Comparison of ENCODE assay signal across 25 mouse cellular contexts in genomic region chr17:86514974-86515620, GRCm38 (mm10). TPM values are rescaled to one million over a fixed set of nuclear protein-coding genes. Genes with fewer than 3 reads are reported as not detected.
DNase-seq lines count a peak whose midpoint lies in the region; ATAC-seq and TF ChIP-seq lines count a peak whose summit lies in the region.
"Had no signal": no experiment of that assay in that cellular context is flagged by ENCODE, and none has a peak within 500 bp of the region (broad histone marks: within the 10 kb centered on the region; RNA-seq: fewer than 3 reads in every experiment).

No protein-coding gene starts in this region.

- no peak overlapping the region for H3K9ac ChIP-seq in heart, embryonic 12.5 days
- no peak overlapping the region for H3K9ac ChIP-seq in kidney, postnatal 0 days (ENCODE audit: low read depth, low read length)
- no peak overlapping the region for H3K9ac ChIP-seq in kidney, embryonic 16.5 days (replicated peaks; ENCODE audit: low read length)
- no peak overlapping the region for H3K9ac ChIP-seq in lung, embryonic 14.5 days
- no peak overlapping the region for H3K9ac ChIP-seq in hindbrain, embryonic 12.5 days
- H3K9ac ChIP-seq: limb, embryonic 15.5 days had no signal

- intact Hi-C loops in heart, postnatal 14 days (cut with DNase I): no loop called here

- no peaks in the 10 kb centered on the region for H3K9me3 ChIP-seq in heart, embryonic 12.5 days (replicated peaks)
- H3K9me3 ChIP-seq in kidney, postnatal 0 days (replicated peaks; ENCODE audit: low read length): no peaks in the 10 kb centered on the region
- no peaks in the 10 kb centered on the region for H3K9me3 ChIP-seq in kidney, embryonic 16.5 days (ENCODE audit: low read length)
- H3K9me3 ChIP-seq in lung, embryonic 14.5 days (ENCODE audit: low read depth, low read length): no peaks in the 10 kb centered on the region
- no peaks in the 10 kb centered on the region for H3K9me3 ChIP-seq in hindbrain, embryonic 12.5 days (replicated peaks)
- H3K9me3 ChIP-seq: limb, embryonic 15.5 days had no signal

- no peaks in the 10 kb centered on the region for H3K27me3 ChIP-seq in heart, embryonic 12.5 days (replicated peaks)
- H3K27me3 ChIP-seq in kidney, postnatal 0 days (ENCODE audit: insufficient read depth, low read length): no peaks in the 10 kb centered on the region
- no peaks in the 10 kb centered on the region for H3K27me3 ChIP-seq in kidney, embryonic 16.5 days (ENCODE audit: insufficient read depth, low read length)
- no peaks in the 10 kb centered on the region for H3K27me3 ChIP-seq in lung, embryonic 14.5 days (ENCODE audit: insufficient read depth, low read length)
- no peaks in the 10 kb centered on the region for H3K27me3 ChIP-seq in hindbrain, embryonic 12.5 days
- H3K27me3 ChIP-seq: CH12.LX; limb, embryonic 15.5 days had no signal

- 65% methylated on average over 13 of the region's 13 CpGs for WGBS in heart, embryonic 12.5 days
- 57% methylated on average over 13 of the region's 13 CpGs for WGBS in kidney, postnatal 0 days
- WGBS in kidney, embryonic 16.5 days: 60% methylated on average over 13 of the region's 13 CpGs
- WGBS in lung, embryonic 14.5 days: 40% methylated on average over 13 of the region's 13 CpGs
- WGBS in hindbrain, embryonic 12.5 days: 85% methylated on average over 13 of the region's 13 CpGs

- H3K36me3 ChIP-seq in heart, embryonic 12.5 days: no peaks in the 10 kb centered on the region; the same call in 1 of the 2 replicates
- H3K36me3 ChIP-seq in kidney, postnatal 0 days (ENCODE audit: insufficient read depth, low read length): no peaks in the 10 kb centered on the region
- H3K36me3 ChIP-seq in kidney, embryonic 16.5 days (ENCODE audit: insufficient read depth, low read length): no peaks in the 10 kb centered on the region
- no peaks in the 10 kb centered on the region for H3K36me3 ChIP-seq in lung, embryonic 14.5 days (ENCODE audit: insufficient read depth)
- no peaks in the 10 kb centered on the region for H3K36me3 ChIP-seq in hindbrain, embryonic 12.5 days
- H3K36me3 ChIP-seq: limb, embryonic 15.5 days had no signal

- H3K4me2 ChIP-seq in heart, embryonic 12.5 days: no peak overlapping the region
- H3K4me2 ChIP-seq in kidney, postnatal 0 days (ENCODE audit: low read length): no peak overlapping the region
- H3K4me2 ChIP-seq in kidney, embryonic 16.5 days (replicated peaks; ENCODE audit: low read depth, low read length): no peak overlapping the region
- H3K4me2 ChIP-seq in lung, embryonic 14.5 days: no peak overlapping the region
- no peak overlapping the region for H3K4me2 ChIP-seq in hindbrain, embryonic 12.5 days (replicated peaks)
- H3K4me2 ChIP-seq: limb, embryonic 15.5 days; midbrain, embryonic 11.5 days had no signal

- peaks cover 35% of the 10 kb centered on the region for H3K4me1 ChIP-seq in heart, embryonic 12.5 days (replicated peaks)
- H3K4me1 ChIP-seq in kidney, postnatal 0 days (replicated peaks; ENCODE audit: insufficient read depth, low read length): peaks cover 2% of the 10 kb centered on the region; the same call in 1 of the 2 replicates
- peaks cover 10% of the 10 kb centered on the region for H3K4me1 ChIP-seq in kidney, embryonic 16.5 days (ENCODE audit: insufficient read depth, low read length)
- H3K4me1 ChIP-seq in lung, embryonic 14.5 days (ENCODE audit: insufficient read depth): peaks cover 9% of the 10 kb centered on the region; the same call in 1 of the 2 replicates
- H3K4me1 ChIP-seq in hindbrain, embryonic 12.5 days: no peaks in the 10 kb centered on the region

- TF ChIP-seq CTCF in kidney, postnatal 0 days (IDR thresholded peaks at IDR 0.05; ENCODE audit: low read depth): no peak
- no peak for TF ChIP-seq CTCF in lung, embryonic 14.5 days (IDR thresholded peaks at IDR 0.05; ENCODE audit: low read depth)

- no peak for DNase-seq in heart, postnatal 14 days
- no peak for DNase-seq in kidney, postnatal 0 days (ENCODE audit: low spot score)
- peak; percentile 63 for DNase-seq in lung, embryonic 14.5 days
- DNase-seq in lung, postnatal 25 days (ENCODE audit: low spot score): peak; percentile 81
- DNase-seq: adrenal gland, postnatal 36 days; cerebellum, adult 18-20 months; gastrocnemius, postnatal 14 days; heart, postnatal 36 days; right cerebral cortex, postnatal 4 days had no signal

- peak overlapping the region; percentile 36; the same call in 1 of the 2 replicates for H3K27ac ChIP-seq in heart, embryonic 12.5 days (ENCODE audit: poor library complexity, severe bottlenecking)
- H3K27ac ChIP-seq in kidney, postnatal 0 days: peak overlapping the region; percentile 47; the same call in 1 of the 2 replicates
- no peak overlapping the region for H3K27ac ChIP-seq in kidney, embryonic 16.5 days (ENCODE audit: low read length)
- peak overlapping the region; percentile 52 for H3K27ac ChIP-seq in lung, embryonic 14.5 days (ENCODE audit: low read depth)
- no peak overlapping the region for H3K27ac ChIP-seq in hindbrain, embryonic 12.5 days
- H3K27ac ChIP-seq: layer of hippocampus, adult 2 months; limb, embryonic 15.5 days; stomach, postnatal 0 days had no signal

- no peak for ATAC-seq in heart, embryonic 12.5 days (ENCODE audit: insufficient number of reproducible peaks, low FRiP score)
- ATAC-seq in kidney, postnatal 0 days (replicated peaks; ENCODE audit: low FRiP score, low read depth): no peak
- ATAC-seq in kidney, embryonic 16.5 days (ENCODE audit: low FRiP score, low TSS enrichment): no peak
- no peak for ATAC-seq in lung, embryonic 14.5 days (ENCODE audit: insufficient read depth)
- ATAC-seq in activated CD4-positive, CD25-positive, alpha-beta regulatory T cell, adult 4 months: no peak
- no peak for ATAC-seq in hindbrain, embryonic 12.5 days (ENCODE audit: low FRiP score)
- ATAC-seq: forebrain, embryonic 14.5 days; hindbrain, embryonic 16.5 days; intestine, embryonic 16.5 days had no signal

- no peak overlapping the region for H3K4me3 ChIP-seq in heart, embryonic 12.5 days
- no peak overlapping the region for H3K4me3 ChIP-seq in kidney, postnatal 0 days (replicated peaks; ENCODE audit: low read depth, low read length)
- no peak overlapping the region for H3K4me3 ChIP-seq in kidney, embryonic 16.5 days (ENCODE audit: low read length)
- H3K4me3 ChIP-seq in lung, embryonic 14.5 days (ENCODE audit: low read depth, low read length): no peak overlapping the region
- H3K4me3 ChIP-seq in hindbrain, embryonic 12.5 days: no peak overlapping the region
- H3K4me3 ChIP-seq: layer of hippocampus, adult 2 months; limb, embryonic 15.5 days had no signal

RNA-seq across cellular contexts. Expression of gene Gm10309, which starts 10.1 kb away (rescaled TPM):
- 0.38 and 0.40 TPM in 2 replicates for polyA plus RNA-seq in heart, embryonic 12.5 days (2016; fragmentation: Nextera tagmentation; extraction: Ambion mirVana)
- total RNA-seq in heart, postnatal 14 days (2021): not detected
- polyA plus RNA-seq in kidney, postnatal 0 days (2015; fragmentation: Nextera tagmentation; extraction: Ambion mirVana): 0.09 and 0.18 TPM in 2 replicates
- polyA plus RNA-seq in kidney, embryonic 16.5 days (2015; fragmentation: Nextera tagmentation; extraction: Ambion mirVana): 0.25 and 0.50 TPM in 2 replicates
- polyA plus RNA-seq in lung, embryonic 14.5 days (2014; fragmentation: Nextera tagmentation; extraction: Ambion mirVana): 0.53 and 0.57 TPM in 2 replicates
- polyA plus RNA-seq in activated CD4-positive, CD25-positive, alpha-beta regulatory T cell, adult 4 months (2017; shearing (Covaris generic)): under 1 TPM; 0.60 to 0.93 TPM
- 0.30 and 0.50 TPM in 2 replicates for polyA plus RNA-seq in hindbrain, embryonic 12.5 days (2016; fragmentation: Nextera tagmentation; extraction: Ambion mirVana)
- total RNA-seq: adrenal gland, postnatal 36 days; gastrocnemius, postnatal 14 days; heart, adult 8-10 months; layer of hippocampus, adult 2 months; left cerebral cortex, postnatal 36 days; MEL; monocyte, adult 5-6 weeks had no signal
- polyA plus RNA-seq: forebrain, embryonic 14.5 days; midbrain, embryonic 11.5 days had no signal

Comparison
In these comparisons a context has a peak if more than half of its experiments do, and no peak if none do; other contexts are left out.
1. H3K27ac ChIP-seq: peak in heart, embryonic 12.5 days (single experiment), kidney, postnatal 0 days (single experiment) and lung, embryonic 14.5 days (single experiment); none in kidney, embryonic 16.5 days (single experiment) and hindbrain, embryonic 12.5 days (single experiment).
2. DNase-seq: peak in lung, embryonic 14.5 days (single experiment) and lung, postnatal 25 days (single experiment); none in heart, postnatal 14 days (0 of 2) and kidney, postnatal 0 days (single experiment).